Mouse (Mus musculus): ENCODE data around the gene Sdhc. TPM values are rescaled to one million over a fixed set of nuclear protein-coding genes. Genes with fewer than 3 reads are reported as not detected.
A peak's percentile ranks its signal among the peaks of the same experiment; 100 is the strongest.

Gene Sdhc
- total and polyA plus RNA-seq, 2 experiments from 2014 or later = 754 to 891 TPM

GRCm38 (mm10) chr1:171183025-171183424 is 32.6 kb upstream of the Sdhc start:
- H3K27me3 ChIP-seq (ENCODE audit: control insufficient read depth, insufficient read depth, low read length) = no peaks in the 10 kb centered on the region
- H3K4me2 ChIP-seq (ENCODE audit: low read depth, low read length) = no peak overlapping the region
- no peaks in the 10 kb centered on the region for H3K36me3 ChIP-seq (replicated peaks; ENCODE audit: control insufficient read depth, insufficient read depth, low read length)
- no peak for ATAC-seq (ENCODE audit: insufficient read depth, low read depth)
- H3K9me3 ChIP-seq (replicated peaks; ENCODE audit: control insufficient read depth, low read length) = no peaks in the 10 kb centered on the region
- peaks cover 44% of the 10 kb centered on the region for H3K4me1 ChIP-seq (ENCODE audit: control insufficient read depth, insufficient read depth)
- no peak overlapping the region for H3K9ac ChIP-seq (replicated peaks; ENCODE audit: low read depth, low read length)
- H3K27ac ChIP-seq (ENCODE audit: low read depth) = peak overlapping the region; percentile 83
- no peak overlapping the region for H3K4me3 ChIP-seq (ENCODE audit: low read depth, low read length)
- 86% methylated on average over 3 of the region's 3 CpGs for WGBS
- DNase-seq (ENCODE audit: low spot score) = no peak
- TF ChIP-seq EP300 (IDR thresholded peaks at IDR 0.05; ENCODE audit: low read depth) (no peak), CTCF (IDR thresholded peaks at IDR 0.05; ENCODE audit: low read depth) (no peak)

GRCm38 (mm10) chr1:171179487-171180171 is 29.2 kb upstream of the Sdhc start:
- WGBS = 36% methylated on average over 5 of the region's 5 CpGs
- ATAC-seq (ENCODE audit: insufficient read depth, low read depth) = no peak
- no peak for DNase-seq (ENCODE audit: low spot score)
- H3K4me3 ChIP-seq (ENCODE audit: low read depth, low read length) = no peak overlapping the region
- H3K9me3 ChIP-seq (replicated peaks; ENCODE audit: control insufficient read depth, low read length) = no peaks in the 10 kb centered on the region
- no peaks in the 10 kb centered on the region for H3K27me3 ChIP-seq (ENCODE audit: control insufficient read depth, insufficient read depth, low read length)
- H3K9ac ChIP-seq (replicated peaks; ENCODE audit: low read depth, low read length) = no peak overlapping the region
- H3K4me2 ChIP-seq (ENCODE audit: low read depth, low read length) = no peak overlapping the region
- TF ChIP-seq CTCF (IDR thresholded peaks at IDR 0.05; ENCODE audit: low read depth) = no peak
- no peak for TF ChIP-seq EP300 (IDR thresholded peaks at IDR 0.05; ENCODE audit: low read depth)
- H3K4me1 ChIP-seq (ENCODE audit: control insufficient read depth, insufficient read depth) = peaks cover 23% of the 10 kb centered on the region
- H3K36me3 ChIP-seq (replicated peaks; ENCODE audit: control insufficient read depth, insufficient read depth, low read length) = no peaks in the 10 kb centered on the region
- H3K27ac ChIP-seq (ENCODE audit: low read depth) = 0 out of 2 replicates have a peak overlapping the region, but pooled peaks have one; percentile 11

DNA sequence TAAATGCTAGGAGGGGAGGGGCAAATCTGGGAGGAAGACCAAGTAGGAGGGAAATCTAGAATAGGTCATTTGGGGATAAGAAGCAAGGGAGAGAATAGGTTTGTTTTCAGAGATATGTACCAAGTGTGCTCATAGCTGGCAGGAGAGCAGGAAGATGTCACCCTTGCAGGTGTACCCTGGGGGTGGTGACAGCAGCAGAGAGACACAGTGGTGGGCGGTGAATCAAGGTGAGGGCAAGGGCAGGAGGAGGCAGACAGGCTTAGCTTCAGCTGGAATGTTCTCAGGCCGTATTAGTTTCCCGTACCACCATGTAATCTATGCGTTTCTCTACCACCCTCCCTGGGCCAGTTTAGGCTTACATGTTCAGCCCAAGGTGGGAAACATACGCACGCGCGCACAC is 22.4 kb upstream of the Sdhc start:
- TF ChIP-seq EP300 (IDR thresholded peaks at IDR 0.05; ENCODE audit: low read depth) (no peak), CTCF (IDR thresholded peaks at IDR 0.05; ENCODE audit: low read depth) (no peak)
- H3K27ac ChIP-seq (ENCODE audit: low read depth) = no peak overlapping the region
- ATAC-seq (ENCODE audit: insufficient read depth, low read depth) = no peak

DNA sequence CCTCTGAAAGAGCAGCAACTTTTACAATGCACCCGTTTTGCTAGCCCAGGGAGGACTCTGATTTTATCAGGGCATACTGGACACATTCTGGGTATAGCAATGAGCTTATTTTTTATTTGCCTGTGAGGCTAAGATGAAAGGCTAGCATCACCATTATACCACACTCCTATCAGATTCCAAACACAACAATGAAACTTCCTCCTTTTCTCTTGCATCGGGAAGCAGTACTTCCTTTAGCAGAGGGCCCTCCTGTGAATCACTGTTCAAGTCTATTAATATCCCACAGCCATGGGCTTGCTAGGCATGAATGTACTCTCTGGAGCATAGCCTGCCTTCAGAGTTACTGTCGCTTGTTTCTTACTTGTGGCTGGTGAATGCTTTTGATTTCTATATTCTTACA is 20.7 kb upstream of the Sdhc start:
- no peak for TF ChIP-seq CTCF (IDR thresholded peaks at IDR 0.05; ENCODE audit: low read depth)
- TF ChIP-seq EP300 (IDR thresholded peaks at IDR 0.05; ENCODE audit: low read depth) = peak; percentile 23; the same call in 1 of the 2 replicates
- H3K27me3 ChIP-seq (ENCODE audit: control insufficient read depth, insufficient read depth, low read length) = no peaks in the 10 kb centered on the region
- H3K4me2 ChIP-seq (ENCODE audit: low read depth, low read length) = no peak overlapping the region
- peaks cover 6% of the 10 kb centered on the region; the same call in 1 of the 2 replicates for H3K36me3 ChIP-seq (replicated peaks; ENCODE audit: control insufficient read depth, insufficient read depth, low read length)
- 0 out of 2 replicates have a peak, but pooled peaks cover 17% of the 10 kb centered on the region for H3K4me1 ChIP-seq (ENCODE audit: control insufficient read depth, insufficient read depth)
- H3K4me3 ChIP-seq (ENCODE audit: low read depth, low read length) = no peak overlapping the region
- H3K9ac ChIP-seq (replicated peaks; ENCODE audit: low read depth, low read length) = no peak overlapping the region; the same call in 1 of the 2 replicates
- WGBS = 28% methylated on average over 3 of the region's 3 CpGs
- DNase-seq (ENCODE audit: low spot score) (peak; percentile 80), ATAC-seq (ENCODE audit: insufficient read depth, low read depth) (peak; percentile 85)
- H3K27ac ChIP-seq (ENCODE audit: low read depth) = peak overlapping the region; percentile 84
- H3K9me3 ChIP-seq (replicated peaks; ENCODE audit: control insufficient read depth, low read length) = no peaks in the 10 kb centered on the region

More for the DNA sequence above, 22.4 kb upstream of the Sdhc start:
- no peak overlapping the region for H3K4me2 ChIP-seq (ENCODE audit: low read depth, low read length)
- peaks cover 6% of the 10 kb centered on the region; the same call in 1 of the 2 replicates for H3K36me3 ChIP-seq (replicated peaks; ENCODE audit: control insufficient read depth, insufficient read depth, low read length)
- H3K9ac ChIP-seq (replicated peaks; ENCODE audit: low read depth, low read length) = no peak overlapping the region
- H3K4me3 ChIP-seq (ENCODE audit: low read depth, low read length) = no peak overlapping the region
- no peak for DNase-seq (ENCODE audit: low spot score)
- no peaks in the 10 kb centered on the region for H3K9me3 ChIP-seq (replicated peaks; ENCODE audit: control insufficient read depth, low read length)
- H3K27me3 ChIP-seq (ENCODE audit: control insufficient read depth, insufficient read depth, low read length) = no peaks in the 10 kb centered on the region
- over 99% methylated on average over 8 of the region's 8 CpGs for WGBS
- H3K4me1 ChIP-seq (ENCODE audit: control insufficient read depth, insufficient read depth) = 0 out of 2 replicates have a peak, but pooled peaks cover 17% of the 10 kb centered on the region

DNA sequence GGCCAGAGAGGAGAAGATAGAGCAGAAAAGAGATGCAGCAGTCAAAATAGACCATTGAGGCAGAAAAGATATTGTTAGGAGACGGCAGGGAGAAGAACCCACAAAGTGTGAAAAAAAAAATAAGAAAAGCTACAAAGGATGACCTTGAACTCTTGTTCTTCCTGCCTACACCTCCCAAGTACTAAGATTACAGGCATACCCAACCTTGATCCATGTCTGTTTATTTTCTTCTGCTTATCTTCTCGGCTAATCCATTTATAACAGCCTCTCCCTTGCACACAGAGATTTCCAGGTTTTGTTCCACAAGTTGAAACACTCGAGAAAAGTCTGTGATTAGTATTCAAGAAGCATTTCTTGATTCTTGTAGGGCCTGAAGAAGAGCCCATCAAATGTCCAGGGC is 19.5 kb upstream of the Sdhc start:
- Histone ChIP-seq H3K9ac (replicated peaks; ENCODE audit: low read depth, low read length) (no peak overlapping the region), H3K27ac (ENCODE audit: low read depth) (peak overlapping the region; percentile 84), H3K27me3 (ENCODE audit: control insufficient read depth, insufficient read depth, low read length) (no peaks in the 10 kb centered on the region), H3K4me3 (ENCODE audit: low read depth, low read length) (no peak overlapping the region), H3K4me2 (ENCODE audit: low read depth, low read length) (no peak overlapping the region), H3K4me1 (ENCODE audit: control insufficient read depth, insufficient read depth) (0 out of 2 replicates have a peak, but pooled peaks cover 17% of the 10 kb centered on the region), H3K9me3 (replicated peaks; ENCODE audit: control insufficient read depth, low read length) (no peaks in the 10 kb centered on the region), H3K36me3 (replicated peaks; ENCODE audit: control insufficient read depth, insufficient read depth, low read length) (peaks cover 6% of the 10 kb centered on the region; the same call in 1 of the 2 replicates)
- TF ChIP-seq EP300 (IDR thresholded peaks at IDR 0.05; ENCODE audit: low read depth) (no peak), CTCF (IDR thresholded peaks at IDR 0.05; ENCODE audit: low read depth) (no peak)
- ATAC-seq (ENCODE audit: insufficient read depth, low read depth) = no peak
- DNase-seq (ENCODE audit: low spot score) = no peak
- WGBS = 48% methylated on average over 3 of the region's 3 CpGs

All from heart, postnatal 0 days (tissue).